Mouse (Mus musculus) right cerebral cortex, postnatal 10 days (tissue): ENCODE results near the gene Cyyr1.

ENCODE experiments used
- DNase-seq, 2 experiments: peaks; one replicate each; pipeline ENCODE4 v3.0.0; 2021; ENCODE audit warnings: low spot score in 2 of 2

Gene Cyyr1

GRCm38 (mm10) chr16:85470057-85470456 lies 83.1 kb downstream of the Cyyr1 start:
- no peak for DNase-seq

GRCm38 (mm10) chr16:85455043-85455442 lies 98.2 kb downstream of the Cyyr1 start:
- no peak for DNase-seq

GRCm38 (mm10) chr16:85446306-85446705 lies 106.9 kb downstream of the Cyyr1 start:
- no peak for DNase-seq

DNA sequence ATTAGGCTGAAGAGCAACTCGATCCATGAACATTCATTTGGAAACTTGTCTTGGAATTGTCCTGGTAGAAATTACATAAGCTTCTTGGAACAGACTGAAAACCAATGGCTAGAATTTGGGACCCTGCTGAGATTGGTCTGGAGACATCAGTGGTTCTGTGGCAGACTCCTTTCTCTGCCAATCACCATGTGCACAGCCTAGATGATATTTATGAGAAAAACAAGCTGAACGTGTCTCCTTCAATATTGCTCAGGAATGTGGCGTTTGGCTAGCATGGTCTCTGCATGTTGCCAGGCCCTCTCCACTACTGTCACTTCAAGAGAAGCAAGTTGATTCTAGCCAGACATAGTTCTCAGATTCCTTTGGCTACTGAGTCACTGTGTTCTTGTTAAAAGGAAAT lies 107.4 kb downstream of the Cyyr1 start:
- no peak for DNase-seq

GRCm38 (mm10) chr16:85435427-85435826 lies 117.8 kb downstream of the Cyyr1 start:
- DNase-seq, result no peak

- DNase-seq, result no peak
Measured at GRCm38 (mm10) chr16:85429173-85429572, 124.0 kb downstream of the Cyyr1 start.

- DNase-seq, result no peak
Measured at GRCm38 (mm10) chr16:85422889-85423288, 130.3 kb downstream of the Cyyr1 start.

DNA sequence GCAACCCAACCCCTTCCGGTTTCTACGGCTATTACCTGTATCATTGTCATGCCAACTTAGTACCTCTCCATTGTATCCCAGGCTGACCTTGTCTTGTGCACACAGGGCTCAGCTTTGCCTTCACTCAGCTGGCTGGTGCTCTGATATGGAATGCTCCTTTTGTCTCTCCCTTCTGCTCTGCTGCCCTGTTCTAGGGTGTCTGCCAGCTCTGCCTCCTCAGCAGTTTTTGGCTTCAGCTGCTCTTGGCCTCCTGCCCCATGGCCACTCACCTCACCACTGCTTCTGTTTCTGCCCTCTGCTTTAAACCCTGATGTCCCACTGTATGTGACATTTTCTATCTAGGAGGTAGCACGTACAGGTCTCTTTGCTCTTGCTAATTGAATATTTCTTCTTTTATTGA lies 137.8 kb downstream of the Cyyr1 start:
- peak; percentile 28 to 31 for DNase-seq

- DNase-seq, result no peak
Measured at GRCm38 (mm10) chr16:85393430-85393948, 159.7 kb downstream of the Cyyr1 start.

DNA sequence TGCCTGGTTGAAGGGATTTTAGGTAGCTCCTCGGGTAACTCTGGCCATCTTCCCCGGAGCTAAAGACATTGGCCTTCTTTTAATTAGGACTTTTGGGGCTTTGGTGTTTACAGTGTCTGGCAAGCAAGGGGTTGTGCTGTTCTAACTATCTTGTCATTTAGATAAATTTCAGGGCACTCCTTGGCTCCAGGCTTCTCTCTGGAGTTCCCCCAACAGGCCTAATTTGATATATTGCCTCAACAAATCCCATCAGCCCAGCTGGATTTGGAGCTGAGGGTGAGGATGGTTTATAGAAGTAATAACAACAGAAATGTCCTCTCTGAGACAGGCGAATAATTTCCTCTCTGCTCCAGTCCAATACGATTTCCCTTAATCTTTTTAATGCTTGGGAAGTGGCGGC lies 166.4 kb downstream of the Cyyr1 start:
- DNase-seq, result no peak
